Mouse (Mus musculus) ES-E14 (cell line): ENCODE data around the gene Dnah1. TPM values are rescaled to one million over a fixed set of nuclear protein-coding genes. Genes with fewer than 3 reads are reported as not detected.

Experiments used
- DNase-seq: peaks from one replicate; pipeline ENCODE4 v3.0.0-alpha.2; 2013; ENCODE audit warnings: low read depth, low spot score
- H3K27ac ChIP-seq: 2 replicates; pipeline ENCODE4 v1.5.1; 2012; ENCODE audit warnings: low read depth, mild to moderate bottlenecking, low read length, moderate library complexity, mixed read lengths; ENCODE audit not compliant: poor library complexity, insufficient read depth, severe bottlenecking
- H3K36me3 ChIP-seq: 2 replicates; pipeline ENCODE4 v1.6.1; 2012; ENCODE audit warnings: mild to moderate bottlenecking, low read length, moderate library complexity, mixed read lengths; ENCODE audit not compliant: control insufficient read depth, poor library complexity, insufficient read depth, severe bottlenecking
- H3K4me1 ChIP-seq, 2 experiments: fragments of 150-350 bp in 1 of 2; sonication (generic) in 1 of 2; 2 replicates each; pipeline ENCODE4 v1.6.1; 2012; ENCODE audit warnings: low read length in 2 of 2, mild to moderate bottlenecking in 1 of 2, mixed read lengths in 1 of 2; ENCODE audit not compliant: control insufficient read depth in 2 of 2, insufficient read depth in 2 of 2, poor library complexity in 1 of 2
- H3K4me3 ChIP-seq, 2 experiments: fragments of 150-350 bp in 1 of 2; sonication (generic) in 1 of 2; 2 replicates each; pipeline ENCODE4 v1.5.1; 2012; ENCODE audit warnings: low read length in 2 of 2, low read depth in 1 of 2, mild to moderate bottlenecking in 1 of 2, mixed read lengths in 1 of 2; ENCODE audit not compliant: insufficient read depth in 1 of 2, poor library complexity in 1 of 2, severe bottlenecking in 1 of 2
- H3K9ac ChIP-seq: 2 replicates; pipeline ENCODE4 v1.6.1; 2012; ENCODE audit warnings: low read depth, mild to moderate bottlenecking, low read length, mixed read lengths; ENCODE audit not compliant: poor library complexity, insufficient read depth, severe bottlenecking
- H3K9me3 ChIP-seq: fragments of 150-350 bp; sonication (generic); 2 replicates; pipeline ENCODE4 v1.6.1; 2012; ENCODE audit warnings: low read depth, mild to moderate bottlenecking, low read length; ENCODE audit not compliant: control insufficient read depth, insufficient read depth
- CHD2 ChIP-seq: IDR thresholded peaks from 2 replicates; pipeline ENCODE4 v1.6.1; 2014; ENCODE audit warnings: mild to moderate bottlenecking, low read depth, low read length, inconsistent platforms
- HCFC1 ChIP-seq: IDR thresholded peaks from 2 replicates; pipeline ENCODE4 v1.6.1; 2012; ENCODE audit warnings: low read length, inconsistent platforms, borderline replicate concordance; ENCODE audit not compliant: insufficient read depth
- MAFK ChIP-seq: IDR thresholded peaks from 2 replicates; pipeline ENCODE4 v1.6.1; 2014; ENCODE audit warnings: mild to moderate bottlenecking, low read depth, low read length, inconsistent platforms; ENCODE audit not compliant: insufficient read depth
- ZC3H11A ChIP-seq: IDR thresholded peaks from 2 replicates; pipeline ENCODE4 v1.6.1; 2012; ENCODE audit warnings: low read depth, mild to moderate bottlenecking, inconsistent platforms, low read length, borderline replicate concordance
- ZNF384 ChIP-seq: IDR thresholded peaks from 2 replicates; pipeline ENCODE4 v1.6.1; 2012; ENCODE audit warnings: low read depth, low read length, inconsistent platforms
- in situ Hi-C, 2 experiments: fragments of 600-800 bp; cut with MboI; formaldehyde crosslinking; loops; one replicate each; pipeline ENCODE4 v1.15.1; 2025; ENCODE audit warnings: low sequenced_read_pairs in 2 of 2, inconsistent platforms in 1 of 2; ENCODE audit not compliant: unreplicated experiment in 2 of 2
- total RNA-seq: library from RNA; depleted of rRNA; stranded (reverse); fragments of 300-350 nt; gene quantifications from 2 replicates; pipeline ENCODE4 v1.2.3, GENCODE M21; 2012; rRNA removed

Gene Dnah1
- total RNA-seq, 1 experiment: 0.80 TPM

DNA sequence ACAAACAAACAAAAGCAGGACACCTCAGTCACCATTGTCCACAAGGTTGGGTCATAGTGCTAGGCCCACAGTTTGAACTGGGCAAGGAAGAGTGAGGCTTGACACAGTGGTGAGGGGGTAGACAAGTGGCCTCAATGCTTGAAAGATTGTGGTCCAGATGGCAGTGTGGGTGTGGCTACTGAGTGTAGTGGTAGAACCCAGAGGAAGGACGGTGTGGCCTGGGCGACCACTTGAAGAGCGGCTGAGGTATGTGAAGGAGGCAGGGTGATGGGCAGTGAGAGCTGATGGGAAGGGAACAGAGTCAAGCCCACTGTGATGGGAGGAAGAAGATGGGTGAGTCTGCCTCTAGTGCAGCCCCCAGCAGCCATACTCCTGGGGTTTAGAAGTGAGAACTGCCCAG, 109.0 kb downstream of the Dnah1 start:
- no peak overlapping the region for H3K4me3 ChIP-seq
- no peak overlapping the region for H3K27ac ChIP-seq
- H3K9me3 ChIP-seq: no peaks in the 10 kb centered on the region
- no peaks in the 10 kb centered on the region for H3K36me3 ChIP-seq
- H3K9ac ChIP-seq: no peak overlapping the region
- in situ Hi-C loops: no loop called here
- no peak for DNase-seq
- TF ChIP-seq CHD2 (no peak), ZNF384 (no peak), ZC3H11A (no peak), HCFC1 (no peak)
- peaks cover 0 to 3% of the 10 kb centered on the region in 2 experiments; a peak in 1 of 4 replicates for H3K4me1 ChIP-seq

DNA sequence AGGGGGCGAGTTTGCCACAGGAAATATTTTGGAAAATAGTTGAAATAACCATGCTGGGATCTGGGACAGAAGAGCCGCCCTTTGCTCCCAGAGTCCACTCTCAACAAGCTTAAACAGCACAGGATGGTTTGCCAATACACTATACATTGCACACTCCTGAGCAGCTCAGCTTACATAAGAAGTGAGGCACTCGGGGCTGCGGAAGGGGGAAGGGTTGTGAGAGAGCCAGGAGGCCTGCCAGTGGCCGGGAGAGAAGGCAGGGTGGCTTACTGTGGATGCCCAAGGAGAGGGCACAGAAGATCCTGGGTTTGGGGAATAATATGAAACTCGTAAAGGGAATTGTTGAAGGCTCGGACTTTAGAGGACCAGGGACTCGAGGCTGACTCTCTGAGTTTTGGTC, 109.8 kb downstream of the Dnah1 start:
- TF ChIP-seq ZNF384 (no peak), MAFK (no peak), CHD2 (no peak), HCFC1 (no peak), ZC3H11A (no peak)
- in situ Hi-C loops: no loop called here

DNA sequence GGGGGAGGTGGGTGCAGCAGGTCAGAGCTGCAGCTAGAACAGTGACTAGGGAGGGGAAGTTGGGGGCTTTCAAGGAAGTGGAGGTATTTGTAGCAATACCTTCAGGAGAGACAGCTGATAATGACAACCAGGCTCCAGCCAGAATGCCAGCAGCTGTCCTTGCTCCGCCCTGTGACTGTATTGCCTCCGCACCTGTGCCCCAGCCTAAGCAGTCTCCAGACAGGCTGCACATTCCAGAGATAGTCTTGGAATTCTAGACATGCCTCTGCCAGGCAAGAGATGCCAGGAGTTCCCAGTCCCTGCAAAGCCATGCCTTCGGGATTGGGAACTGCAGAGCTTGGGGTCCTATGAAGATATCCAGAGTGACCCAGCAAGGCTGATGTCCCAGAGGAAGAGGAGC, 111.2 kb downstream of the Dnah1 start:
- no peak overlapping the region for H3K9ac ChIP-seq
- no peak overlapping the region for H3K4me3 ChIP-seq
- H3K27ac ChIP-seq: no peak overlapping the region
- H3K4me1 ChIP-seq: peaks cover 0 to 3% of the 10 kb centered on the region in 2 experiments; a peak in 1 of 4 replicates
- no peak for DNase-seq
- H3K9me3 ChIP-seq: no peaks in the 10 kb centered on the region
- H3K36me3 ChIP-seq: no peaks in the 10 kb centered on the region
- in situ Hi-C loops: no loop called here
- TF ChIP-seq CHD2 (no peak), MAFK (no peak), HCFC1 (no peak), ZNF384 (no peak), ZC3H11A (no peak)

More for the DNA sequence above, 109.8 kb downstream of the Dnah1 start:
- Histone ChIP-seq H3K9ac (no peak overlapping the region), H3K9me3 (no peaks in the 10 kb centered on the region), H3K4me1 (peaks cover 0 to 3% of the 10 kb centered on the region in 2 experiments; a peak in 1 of 4 replicates), H3K27ac (no peak overlapping the region), H3K36me3 (no peaks in the 10 kb centered on the region), H3K4me3 (no peak overlapping the region)
- DNase-seq: no peak

DNA sequence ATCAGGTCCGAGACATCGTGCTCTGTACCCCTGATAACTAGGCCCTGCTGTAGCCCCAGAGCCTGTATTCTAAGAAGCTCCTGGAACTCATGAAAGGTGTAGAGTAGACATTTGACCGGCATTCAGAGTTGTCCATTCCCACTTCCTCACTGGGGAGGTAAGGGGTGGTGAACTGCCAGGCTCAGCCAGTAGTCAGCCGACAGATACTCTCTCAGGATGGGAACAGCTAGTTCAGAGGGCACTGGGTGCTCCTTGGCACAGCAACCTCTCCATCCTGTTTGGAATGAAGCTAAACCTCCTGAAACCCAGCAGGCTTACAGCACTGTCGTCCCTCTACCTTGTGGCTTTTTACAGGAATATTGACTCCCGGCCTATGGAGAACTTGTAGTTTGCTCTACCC, 111.8 kb downstream of the Dnah1 start:
- Histone ChIP-seq H3K27ac (no peak overlapping the region), H3K4me3 (no peak overlapping the region), H3K4me1 (peaks cover 0 to 5% of the 10 kb centered on the region in 2 experiments; a peak in 2 of 4 replicates), H3K9me3 (no peaks in the 10 kb centered on the region), H3K36me3 (no peaks in the 10 kb centered on the region), H3K9ac (no peak overlapping the region)
- TF ChIP-seq CHD2 (no peak), MAFK (no peak), ZC3H11A (no peak), HCFC1 (no peak), ZNF384 (no peak)
- DNase-seq: no peak
- in situ Hi-C loops: no loop called here

Other genes with a start within 250 kb of the Dnah1 start
- 43.3 and 45.3 TPM in 2 replicates for gene Smim4, start 194.9 kb downstream of the Dnah1 start, total RNA-seq
- gene Nt5dc2, start 192.8 kb downstream of the Dnah1 start, total RNA-seq: 151 and 155 TPM in 2 replicates
- gene Stab1, start 155.3 kb downstream of the Dnah1 start, total RNA-seq: 1.3 and 2.0 TPM in 2 replicates
- gene Tnnc1, start 115.6 kb downstream of the Dnah1 start, total RNA-seq: 2.3 and 2.6 TPM in 2 replicates
- gene Nisch, start 107.0 kb downstream of the Dnah1 start, total RNA-seq: 169 and 204 TPM in 2 replicates
- 0.22 and 0.37 TPM in 2 replicates for gene Sema3g, start 106.0 kb downstream of the Dnah1 start, total RNA-seq
- 4.8 and 5.3 TPM in 2 replicates for gene Phf7, start 72.6 kb downstream of the Dnah1 start, total RNA-seq
- gene Bap1, start 72.4 kb downstream of the Dnah1 start, total RNA-seq: 77.8 and 83.4 TPM in 2 replicates
- gene Capn7, start 12.7 kb upstream of the Dnah1 start, total RNA-seq: 16.5 and 23.7 TPM in 2 replicates
- gene Sh3bp5, start 112.2 kb upstream of the Dnah1 start, total RNA-seq: 2.7 and 4.6 TPM in 2 replicates
- 48.9 and 58.0 TPM in 2 replicates for gene Eaf1, start 170.5 kb upstream of the Dnah1 start, total RNA-seq
- 34.4 and 37.0 TPM in 2 replicates for gene Mettl6, start 171.1 kb upstream of the Dnah1 start, total RNA-seq